Mouse (Mus musculus) kidney, adult 8-10 months (tissue): ENCODE measurements around the gene Atf3.

Experiments used
- DNase-seq, 2 experiments: peaks; one replicate each; pipeline ENCODE4 v3.0.0; 2022

Gene Atf3

GRCm38 (mm10) chr1:191217939-191218338, at the start of gene Atf3:
Atf3 (minus strand) TSS chr1:191218039.
- no peak for DNase-seq

- no peak for DNase-seq
These were observed 49.3 kb upstream of the Atf3 start for GRCm38 (mm10) chr1:191267162-191267561.

- no peak for DNase-seq
These were observed 45.6 kb upstream of the Atf3 start for GRCm38 (mm10) chr1:191263471-191263870.

GRCm38 (mm10) chr1:191261861-191262260, 44.0 kb upstream of the Atf3 start:
- no peak for DNase-seq

GRCm38 (mm10) chr1:191259661-191260060, 41.8 kb upstream of the Atf3 start:
- DNase-seq: no peak

- DNase-seq: no peak
These were observed 41.3 kb upstream of the Atf3 start for GRCm38 (mm10) chr1:191259121-191259520.

- DNase-seq: no peak
These were observed 40.7 kb upstream of the Atf3 start for GRCm38 (mm10) chr1:191258521-191258920.

GRCm38 (mm10) chr1:191257981-191258380, 40.1 kb upstream of the Atf3 start:
- DNase-seq: no peak

GRCm38 (mm10) chr1:191257351-191257771, 39.5 kb upstream of the Atf3 start:
- DNase-seq: no peak

GRCm38 (mm10) chr1:191256566-191257350, 38.9 kb upstream of the Atf3 start:
- DNase-seq: peak; percentile 17 to 19

GRCm38 (mm10) chr1:191256134-191256533, 38.3 kb upstream of the Atf3 start:
- no peak for DNase-seq

GRCm38 (mm10) chr1:191254448-191254847, 36.6 kb upstream of the Atf3 start:
- peak; percentile 22 to 40 for DNase-seq

GRCm38 (mm10) chr1:191253636-191254035, 35.8 kb upstream of the Atf3 start:
- DNase-seq: no peak

GRCm38 (mm10) chr1:191249975-191250374, 32.1 kb upstream of the Atf3 start:
- no peak for DNase-seq

GRCm38 (mm10) chr1:191248423-191248822, 30.6 kb upstream of the Atf3 start:
- no peak for DNase-seq

- DNase-seq: no peak
These were observed 29.7 kb upstream of the Atf3 start for GRCm38 (mm10) chr1:191247561-191247960.

GRCm38 (mm10) chr1:191243855-191244254, 26.0 kb upstream of the Atf3 start:
- DNase-seq: no peak

- no peak for DNase-seq
These were observed 24.3 kb upstream of the Atf3 start for GRCm38 (mm10) chr1:191242065-191242698.

GRCm38 (mm10) chr1:191241574-191241973, 23.7 kb upstream of the Atf3 start:
- no peak for DNase-seq

GRCm38 (mm10) chr1:191239602-191240001, 21.8 kb upstream of the Atf3 start:
- DNase-seq: no peak

- no peak for DNase-seq
These were observed 18.1 kb upstream of the Atf3 start for GRCm38 (mm10) chr1:191235788-191236542.

GRCm38 (mm10) chr1:191234837-191235236, 17.0 kb upstream of the Atf3 start:
- no peak for DNase-seq

GRCm38 (mm10) chr1:191230355-191230931, 12.6 kb upstream of the Atf3 start:
- no peak for DNase-seq
